Mouse (Mus musculus) forebrain, embryonic 16.5 days (tissue): ENCODE measurements around the gene Grik4. TPM values are rescaled to one million over a fixed set of nuclear protein-coding genes. Genes with fewer than 3 reads are reported as not detected.

ENCODE experiments used
- ATAC-seq: fragments of 200-750 bp; cut with Nextera tagmentation; 2 replicates; pipeline ENCODE4 v1.8.0; 2017; ENCODE audit warnings: mild to moderate bottlenecking, moderate library complexity
- H3K27ac ChIP-seq: fragments of 300-500 bp; sonication (generic); 2 replicates; pipeline ENCODE4 v1.5.1; 2014; ENCODE audit warnings: low read length, control low read depth
- H3K27me3 ChIP-seq: fragments of 300-500 bp; sonication (generic); replicated peaks from 2 replicates; pipeline ENCODE4 v1.6.1; 2014; ENCODE audit warnings: low read length; ENCODE audit not compliant: control insufficient read depth, insufficient read depth
- H3K36me3 ChIP-seq: fragments of 300-500 bp; sonication (generic); 2 replicates; pipeline ENCODE4 v1.6.1; 2014; ENCODE audit not compliant: control insufficient read depth, insufficient read depth
- H3K4me1 ChIP-seq: fragments of 300-500 bp; sonication (generic); replicated peaks from 2 replicates; pipeline ENCODE4 v1.6.1; 2014; ENCODE audit warnings: low read length; ENCODE audit not compliant: control insufficient read depth, insufficient read depth
- H3K4me2 ChIP-seq: fragments of 300-500 bp; sonication (generic); 2 replicates; pipeline ENCODE4 v1.6.1; 2014; ENCODE audit warnings: mild to moderate bottlenecking, low read length, control low read depth
- H3K4me3 ChIP-seq: fragments of 300-500 bp; sonication (generic); replicated peaks from 2 replicates; pipeline ENCODE4 v1.5.1; 2014; ENCODE audit warnings: mild to moderate bottlenecking, low read length, control low read depth
- H3K9ac ChIP-seq: fragments of 300-500 bp; sonication (generic); replicated peaks from 2 replicates; pipeline ENCODE4 v1.6.1; 2014; ENCODE audit warnings: low read depth, low read length, control low read depth
- H3K9me3 ChIP-seq: fragments of 300-500 bp; sonication (generic); 2 replicates; pipeline ENCODE4 v1.6.1; 2016; ENCODE audit warnings: low read length; ENCODE audit not compliant: control insufficient read depth
- WGBS: fragments of 180-500 bp; shearing (Covaris S2); extraction: QIAGEN DNeasy Blood & Tissue Kit; methylation state at CpG from one replicate; pipeline ENCODE4 v1.1.7; 2014; 5-methylcytosine and 5-hydroxymethylcytosine counted together
- polyA plus RNA-seq: library from polyadenylated mRNA; unstranded; fragments of >200 nt; fragmentation: Nextera tagmentation; extraction: Ambion mirVana; gene quantifications from 2 replicates; pipeline ENCODE4 v1.2.1, GENCODE M21; 2015

The Grik4 gene
- polyA plus RNA-seq, 1 experiment from 2014 or later = 4.8 TPM

- WGBS = 85% methylated on average over 6 of the region's 6 CpGs
- ATAC-seq = no peak
Observed at GRCm38 (mm10) chr9:42831558-42831957, 112.7 kb downstream of the Grik4 start.

DNA sequence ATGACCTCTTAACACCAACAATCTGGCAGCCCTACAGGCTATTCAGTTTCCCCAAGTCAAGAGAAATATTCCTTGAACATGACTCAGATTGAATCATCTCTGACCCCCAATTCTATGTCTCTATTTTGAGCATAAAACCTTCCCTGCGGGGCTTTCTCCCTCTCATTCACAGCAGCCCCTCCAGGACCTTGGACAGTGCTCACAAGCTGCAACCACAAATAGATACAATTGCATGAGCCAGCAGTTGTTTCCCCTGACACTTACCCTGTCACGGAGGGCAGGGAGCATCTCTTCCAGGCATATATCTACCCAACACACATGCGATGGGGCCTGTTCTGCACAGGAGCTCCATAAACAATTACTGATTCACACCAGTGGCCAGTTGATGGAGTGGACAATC, 125.0 kb downstream of the Grik4 start:
- 65% methylated on average over 3 of the region's 3 CpGs for WGBS
- no peaks in the 10 kb centered on the region for H3K9me3 ChIP-seq
- no peak overlapping the region for H3K4me3 ChIP-seq

More at GRCm38 (mm10) chr9:42831558-42831957, 112.7 kb downstream of the Grik4 start:
- no peak overlapping the region for H3K4me3 ChIP-seq
- H3K27me3 ChIP-seq = no peaks in the 10 kb centered on the region
- H3K9ac ChIP-seq = no peak overlapping the region
- no peaks in the 10 kb centered on the region; the same call in 1 of the 2 replicates for H3K9me3 ChIP-seq
- H3K4me2 ChIP-seq = no peak overlapping the region
- H3K4me1 ChIP-seq = no peaks in the 10 kb centered on the region
- H3K27ac ChIP-seq = no peak overlapping the region
- H3K36me3 ChIP-seq = no peaks in the 10 kb centered on the region

DNA sequence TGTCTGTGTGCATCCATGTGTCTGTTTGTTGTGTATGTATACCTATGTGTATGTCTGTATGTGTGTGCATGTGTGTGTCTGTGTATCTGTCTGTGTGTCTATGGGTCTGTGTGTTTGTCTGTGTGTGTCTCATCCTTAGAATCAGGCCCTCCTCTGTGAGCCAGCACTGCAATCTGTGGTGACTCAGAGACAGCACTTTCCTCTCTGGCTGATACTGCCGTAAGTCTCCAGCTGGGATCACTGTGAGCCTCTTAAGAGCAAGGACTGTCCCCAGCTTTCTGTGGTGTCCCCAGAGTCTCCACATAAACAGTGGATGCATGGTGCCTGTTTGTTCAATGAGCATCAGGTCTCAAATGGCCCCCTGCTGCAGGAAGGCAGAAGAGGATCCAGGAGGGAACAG, 127.5 kb downstream of the Grik4 start:
- WGBS = 86% methylated on average over 1 of the region's 1 CpGs
- ATAC-seq = no peak
- H3K27me3 ChIP-seq = no peaks in the 10 kb centered on the region
- no peaks in the 10 kb centered on the region for H3K36me3 ChIP-seq
- no peaks in the 10 kb centered on the region; the same call in 1 of the 2 replicates for H3K9me3 ChIP-seq
- no peak overlapping the region for H3K4me2 ChIP-seq
- H3K9ac ChIP-seq = no peak overlapping the region
- no peaks in the 10 kb centered on the region for H3K4me1 ChIP-seq
- H3K4me3 ChIP-seq = no peak overlapping the region
- H3K27ac ChIP-seq = no peak overlapping the region

More for the DNA sequence above, 125.0 kb downstream of the Grik4 start:
- Histone ChIP-seq H3K36me3 (no peaks in the 10 kb centered on the region), H3K4me2 (no peak overlapping the region), H3K27me3 (no peaks in the 10 kb centered on the region), H3K4me1 (no peaks in the 10 kb centered on the region), H3K9ac (no peak overlapping the region), H3K27ac (no peak overlapping the region)
- no peak for ATAC-seq

GRCm38 (mm10) chr9:42809146-42809545, 135.1 kb downstream of the Grik4 start:
- Histone ChIP-seq H3K9ac (no peak overlapping the region), H3K4me2 (no peak overlapping the region), H3K27me3 (no peaks in the 10 kb centered on the region), H3K36me3 (no peaks in the 10 kb centered on the region), H3K4me3 (no peak overlapping the region), H3K4me1 (no peaks in the 10 kb centered on the region), H3K9me3 (no peaks in the 10 kb centered on the region; the same call in 1 of the 2 replicates), H3K27ac (no peak overlapping the region)
- WGBS = 95% methylated on average over 3 of the region's 3 CpGs
- no peak for ATAC-seq

DNA sequence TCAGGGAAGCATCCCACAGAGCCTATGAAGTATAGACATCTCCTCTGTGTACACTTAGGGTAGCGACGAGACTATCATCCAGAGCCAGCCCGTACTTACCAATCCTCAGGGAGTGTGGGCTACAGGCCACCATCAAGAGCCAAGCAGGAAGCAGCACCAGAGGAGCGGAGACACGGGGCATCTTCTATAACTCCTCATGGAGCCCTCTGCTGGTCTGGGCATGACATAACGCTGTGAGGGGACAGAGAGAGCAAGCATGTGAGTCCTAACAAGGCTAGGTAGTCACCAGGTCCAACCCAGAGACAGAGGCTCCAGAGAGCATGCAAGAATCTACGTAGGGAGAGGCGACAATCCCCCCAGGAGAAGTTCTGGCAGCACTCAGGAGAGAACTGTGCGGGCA, 135.9 kb downstream of the Grik4 start:
- no peak for ATAC-seq
- H3K27ac ChIP-seq = no peak overlapping the region
- WGBS = 74% methylated on average over 9 of the region's 9 CpGs
- no peak overlapping the region for H3K4me2 ChIP-seq
- no peaks in the 10 kb centered on the region for H3K9me3 ChIP-seq
- H3K36me3 ChIP-seq = no peaks in the 10 kb centered on the region
- no peaks in the 10 kb centered on the region for H3K27me3 ChIP-seq
- H3K4me1 ChIP-seq = no peaks in the 10 kb centered on the region
- no peak overlapping the region for H3K4me3 ChIP-seq
- no peak overlapping the region for H3K9ac ChIP-seq

GRCm38 (mm10) chr9:42803061-42803491, 141.2 kb downstream of the Grik4 start:
- WGBS = 46% methylated on average over 3 of the region's 3 CpGs
- no peak for ATAC-seq
- no peak overlapping the region for H3K27ac ChIP-seq

DNA sequence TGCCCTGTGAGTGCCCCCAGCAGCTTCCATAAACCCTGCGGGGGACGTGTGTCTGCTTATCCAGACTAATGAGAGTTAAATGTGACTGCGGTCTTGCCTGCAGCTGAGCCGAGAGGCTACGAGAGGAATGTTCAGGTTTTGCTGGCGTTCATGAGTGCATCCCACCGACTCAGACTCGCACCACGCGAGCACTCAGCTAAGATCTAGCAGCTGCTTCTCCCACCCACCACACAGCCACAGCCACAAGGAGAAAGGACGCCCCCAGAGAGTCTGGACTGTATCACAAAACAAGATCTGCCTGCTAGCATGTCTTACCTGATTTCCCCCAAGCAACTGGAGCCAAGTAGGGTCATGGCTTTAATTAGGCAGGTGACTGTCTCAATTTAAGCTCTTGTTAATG, 142.4 kb downstream of the Grik4 start:
- Histone ChIP-seq H3K27me3 (no peaks in the 10 kb centered on the region), H3K27ac (no peak overlapping the region), H3K4me1 (peaks cover 8% of the 10 kb centered on the region; the same call in 1 of the 2 replicates), H3K9me3 (no peaks in the 10 kb centered on the region), H3K4me3 (no peak overlapping the region), H3K9ac (no peak overlapping the region), H3K36me3 (no peaks in the 10 kb centered on the region), H3K4me2 (no peak overlapping the region)
- 81% methylated on average over 11 of the region's 11 CpGs for WGBS
- no peak for ATAC-seq

More at GRCm38 (mm10) chr9:42803061-42803491, 141.2 kb downstream of the Grik4 start:
- Histone ChIP-seq H3K4me2 (no peak overlapping the region), H3K36me3 (no peaks in the 10 kb centered on the region), H3K4me1 (peaks cover 8% of the 10 kb centered on the region; the same call in 1 of the 2 replicates), H3K4me3 (no peak overlapping the region), H3K27me3 (no peaks in the 10 kb centered on the region), H3K9me3 (no peaks in the 10 kb centered on the region), H3K9ac (no peak overlapping the region)

DNA sequence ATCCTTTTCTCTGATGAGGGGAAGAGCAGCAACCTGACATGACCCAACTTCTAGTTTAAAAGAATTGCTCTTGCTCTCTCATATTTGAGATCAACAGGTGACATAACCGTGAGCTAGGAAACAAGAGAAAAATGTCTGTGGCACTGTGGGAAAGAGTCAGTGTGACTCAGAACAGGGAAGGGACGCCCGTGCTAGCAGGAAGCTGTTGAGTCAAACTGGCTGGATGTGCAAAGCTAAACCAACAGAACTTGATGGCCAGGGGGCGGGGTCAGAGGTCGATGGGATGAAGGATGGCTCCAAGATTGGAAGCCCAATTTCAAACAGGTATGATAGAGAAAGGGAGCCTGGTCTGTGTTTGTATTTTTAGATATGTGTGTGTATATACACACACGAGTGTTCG, 144.2 kb downstream of the Grik4 start:
- no peak for ATAC-seq
- WGBS = 96% methylated on average over 7 of the region's 7 CpGs
- Histone ChIP-seq H3K27ac (no peak overlapping the region), H3K27me3 (no peaks in the 10 kb centered on the region), H3K9me3 (no peaks in the 10 kb centered on the region), H3K36me3 (no peaks in the 10 kb centered on the region), H3K4me2 (no peak overlapping the region), H3K4me1 (peaks cover 8% of the 10 kb centered on the region; the same call in 1 of the 2 replicates), H3K9ac (no peak overlapping the region), H3K4me3 (no peak overlapping the region)

- Histone ChIP-seq H3K27me3 (no peaks in the 10 kb centered on the region), H3K27ac (no peak overlapping the region), H3K4me1 (peaks cover 8% of the 10 kb centered on the region; the same call in 1 of the 2 replicates), H3K4me3 (no peak overlapping the region), H3K4me2 (no peak overlapping the region), H3K9ac (no peak overlapping the region), H3K36me3 (no peaks in the 10 kb centered on the region), H3K9me3 (no peaks in the 10 kb centered on the region)
- 76% methylated on average over 5 of the region's 5 CpGs for WGBS
- ATAC-seq = no peak
Observed at GRCm38 (mm10) chr9:42799694-42800093, 144.6 kb downstream of the Grik4 start.

DNA sequence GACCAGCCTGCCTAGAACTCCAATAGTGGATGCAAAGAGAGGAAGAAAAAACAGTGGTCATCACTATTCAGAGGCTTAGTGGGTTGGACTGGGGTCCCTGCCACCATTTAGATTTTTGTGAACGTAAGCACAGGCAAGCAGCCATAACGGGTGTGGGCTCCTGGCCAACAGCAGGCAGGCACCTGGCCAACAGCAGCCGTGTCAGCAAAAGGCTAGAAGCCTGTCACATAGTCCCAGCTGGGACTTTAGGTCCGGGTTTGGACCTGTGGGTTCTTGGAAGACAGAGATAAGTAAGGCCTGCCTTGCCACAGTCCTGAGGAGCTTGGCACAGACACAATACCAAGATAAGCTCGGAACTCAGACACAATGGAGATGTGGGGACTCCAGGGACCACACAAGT, 145.1 kb downstream of the Grik4 start:
- Histone ChIP-seq H3K27me3 (no peaks in the 10 kb centered on the region), H3K4me2 (no peak overlapping the region), H3K4me3 (no peak overlapping the region), H3K27ac (no peak overlapping the region), H3K4me1 (peaks cover 8% of the 10 kb centered on the region; the same call in 1 of the 2 replicates), H3K36me3 (no peaks in the 10 kb centered on the region), H3K9ac (no peak overlapping the region), H3K9me3 (no peaks in the 10 kb centered on the region)
- ATAC-seq = no peak
- WGBS = 24% methylated on average over 5 of the region's 5 CpGs
